Mouse (Mus musculus): Measurements from ENCODE around the gene Tcf15.
A peak's percentile ranks its signal among the peaks of the same experiment; 100 is the strongest.

The Tcf15 gene

GRCm38 (mm10) chr2:152174861-152175260 lies 31.5 kb downstream of the Tcf15 start:
- DNase-seq (ENCODE audit: extremely low spot score) = no peak

GRCm38 (mm10) chr2:152176659-152177058 lies 33.3 kb downstream of the Tcf15 start:
- DNase-seq (ENCODE audit: extremely low spot score) = no peak

- peak; percentile 31 for DNase-seq (ENCODE audit: extremely low spot score)
Measured at GRCm38 (mm10) chr2:152177162-152177805, 33.9 kb downstream of the Tcf15 start.

GRCm38 (mm10) chr2:152177806-152178170 lies 34.4 kb downstream of the Tcf15 start:
- DNase-seq (ENCODE audit: extremely low spot score) = no peak

DNA sequence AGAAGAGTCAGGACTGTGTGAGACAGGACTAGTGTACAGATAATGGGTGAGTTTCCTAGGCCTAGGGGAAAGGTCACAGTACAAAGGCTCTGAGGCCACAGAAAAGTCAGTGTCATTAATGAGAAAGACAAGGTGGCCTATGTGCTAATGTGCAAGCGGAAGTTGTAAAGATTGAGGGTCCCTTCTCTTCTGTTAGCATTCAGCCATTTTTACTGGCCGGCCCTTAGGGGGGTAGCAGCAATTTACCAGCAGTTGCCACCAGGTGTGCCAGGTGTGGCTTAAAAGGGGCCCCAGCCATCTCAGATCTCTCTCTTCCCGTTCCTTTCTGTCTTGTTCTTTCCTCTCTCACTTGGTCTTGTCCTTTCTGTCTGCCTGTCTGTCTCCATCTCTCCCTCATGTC lies 35.0 kb downstream of the Tcf15 start:
- no peak for DNase-seq (ENCODE audit: extremely low spot score)

DNA sequence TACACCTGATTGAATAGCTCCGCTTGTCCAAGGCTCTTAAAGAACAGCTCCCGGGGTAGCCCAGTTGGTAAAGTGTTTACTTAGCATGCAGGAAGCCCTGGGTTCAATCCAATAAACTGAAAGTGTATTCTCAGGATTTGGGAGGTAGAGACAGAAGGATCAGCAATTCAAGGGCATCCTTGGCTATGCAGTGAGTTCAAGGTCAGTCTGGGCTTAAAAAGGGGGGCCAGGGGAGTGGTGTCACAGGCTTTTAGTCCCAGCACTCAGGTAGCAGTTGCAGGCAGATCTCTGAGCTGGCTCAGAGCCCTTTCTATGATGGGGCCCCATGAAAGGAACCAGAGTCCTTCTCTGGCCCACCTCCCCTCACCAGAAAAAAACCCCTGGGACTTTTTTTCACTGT lies 35.9 kb downstream of the Tcf15 start:
- DNase-seq (ENCODE audit: extremely low spot score) = no peak

GRCm38 (mm10) chr2:152180323-152180722 lies 37.0 kb downstream of the Tcf15 start:
- no peak for DNase-seq (ENCODE audit: extremely low spot score)

DNA sequence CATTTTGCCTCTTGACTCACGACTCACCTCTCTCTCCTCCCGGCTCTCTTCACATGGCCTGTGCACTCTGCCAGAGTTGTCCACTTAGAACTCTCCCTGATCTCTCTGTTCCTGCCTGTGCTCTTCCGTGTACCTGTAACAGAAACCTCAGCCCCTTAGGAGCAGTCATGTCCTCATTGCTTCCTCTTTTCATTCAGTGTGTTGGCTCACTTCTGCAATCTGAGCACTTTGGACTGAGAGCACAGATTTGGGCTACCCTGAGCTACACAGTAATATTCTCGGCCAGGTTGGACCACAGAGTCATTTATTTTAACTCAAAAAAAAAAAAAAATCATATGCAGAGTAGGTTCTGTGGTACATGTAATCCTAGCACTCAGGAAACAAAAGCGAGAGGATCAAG lies 43.8 kb downstream of the Tcf15 start:
- DNase-seq (ENCODE audit: extremely low spot score) = no peak

DNA sequence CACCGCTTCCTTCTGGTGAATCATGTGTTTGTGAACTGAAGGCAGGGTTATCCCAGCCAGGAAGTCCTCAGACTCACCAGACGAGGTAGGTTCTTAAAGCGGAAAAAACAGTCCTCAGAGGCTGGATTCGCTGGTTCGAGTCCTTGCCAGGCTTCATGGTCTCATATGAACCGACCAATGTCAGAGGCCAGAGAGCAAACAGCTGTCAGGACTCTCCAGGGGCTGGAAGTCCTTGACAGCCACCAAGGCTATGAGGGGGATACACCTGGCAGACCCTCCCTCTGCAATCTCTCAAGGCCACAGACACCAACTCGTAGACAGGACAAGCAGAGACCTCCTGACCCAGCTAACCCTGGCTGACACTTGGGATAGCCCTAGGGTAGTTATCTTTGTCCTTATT lies 45.9 kb downstream of the Tcf15 start:
- no peak for DNase-seq (ENCODE audit: extremely low spot score)

- DNase-seq (ENCODE audit: extremely low spot score) = no peak
Measured at GRCm38 (mm10) chr2:152189640-152190039, 46.3 kb downstream of the Tcf15 start.

GRCm38 (mm10) chr2:152190161-152190560 lies 46.8 kb downstream of the Tcf15 start:
- no peak for DNase-seq (ENCODE audit: extremely low spot score)

DNA sequence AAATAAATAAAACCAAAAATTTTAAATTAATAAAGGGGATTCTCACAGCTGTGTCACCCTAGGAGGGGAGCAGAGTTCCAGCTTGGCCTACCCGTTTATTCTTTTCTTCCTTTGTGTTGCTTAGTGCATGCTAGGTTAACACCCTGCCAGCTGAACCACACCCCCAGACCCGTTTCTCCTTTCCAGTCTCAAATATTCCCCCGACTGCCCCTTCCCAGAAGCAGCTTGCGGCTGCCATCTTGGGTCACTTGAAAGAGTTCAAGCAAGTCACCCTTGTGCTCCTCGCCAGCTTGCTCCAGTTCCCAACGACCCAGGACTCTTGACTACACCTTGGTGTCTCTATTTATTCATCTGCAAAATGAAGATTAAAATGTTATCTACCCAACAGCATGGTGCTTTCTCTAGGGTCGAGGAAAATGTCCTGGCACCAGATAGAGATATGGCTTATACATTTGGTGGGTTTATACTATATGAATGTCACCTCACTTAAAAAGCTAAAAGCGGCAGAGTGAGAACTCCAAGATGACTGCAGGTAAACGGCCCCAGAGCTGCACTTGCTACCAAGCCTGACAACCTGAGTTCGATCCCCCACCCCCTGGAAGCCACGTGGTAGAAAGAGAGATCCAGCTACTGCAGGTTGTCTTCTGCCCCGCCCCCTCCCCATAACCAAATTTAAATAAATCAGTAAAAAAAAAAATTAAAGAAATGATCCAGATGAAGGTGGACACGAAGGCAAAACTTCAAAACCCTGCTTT lies 49.4 kb downstream of the Tcf15 start:
- no peak for DNase-seq (ENCODE audit: extremely low spot score)

- no peak for DNase-seq (ENCODE audit: extremely low spot score)
Measured at GRCm38 (mm10) chr2:152193346-152193710, 50.0 kb downstream of the Tcf15 start.

DNA sequence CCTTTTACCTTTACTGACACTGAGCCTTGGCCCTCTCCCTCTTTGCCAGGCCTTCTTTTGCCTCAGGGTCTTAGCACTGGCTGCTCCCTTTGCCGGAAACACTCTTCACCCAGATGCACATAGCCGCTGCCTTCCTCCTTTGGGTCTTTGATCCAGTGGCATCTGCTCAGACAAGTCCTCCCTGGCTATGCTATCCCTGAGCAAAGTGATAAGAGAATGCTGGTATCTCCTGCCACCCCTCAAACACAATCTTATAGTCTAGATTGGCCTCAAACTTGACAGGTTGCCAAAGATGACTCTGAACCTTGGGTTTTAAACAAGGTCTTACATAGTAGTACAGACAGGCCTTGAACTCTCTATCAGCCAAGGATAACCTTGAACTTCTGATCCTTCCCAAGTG lies 51.2 kb downstream of the Tcf15 start:
- no peak for DNase-seq (ENCODE audit: extremely low spot score)

DNA sequence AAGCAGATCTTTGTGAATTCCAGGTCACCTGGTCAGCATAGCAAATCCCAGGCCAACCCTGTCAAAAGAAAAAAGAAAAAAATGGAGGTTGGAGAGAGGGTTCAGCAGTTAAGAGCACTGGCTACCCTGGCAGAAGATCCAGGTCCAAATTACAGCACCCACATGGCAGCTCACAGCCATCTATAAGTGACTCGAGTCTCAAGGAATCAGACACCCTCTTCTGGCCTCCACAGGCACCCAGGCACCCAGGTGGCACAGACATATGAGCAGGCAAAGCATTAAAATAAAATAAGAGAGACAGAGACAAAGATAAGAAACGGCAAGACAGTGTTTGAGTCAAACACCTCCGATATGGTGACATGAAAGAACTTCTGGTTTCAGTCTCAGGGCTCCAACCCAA lies 53.5 kb downstream of the Tcf15 start:
- no peak for DNase-seq (ENCODE audit: extremely low spot score)

GRCm38 (mm10) chr2:152197301-152197712 lies 53.9 kb downstream of the Tcf15 start:
- DNase-seq (ENCODE audit: extremely low spot score) = peak; percentile 83

All from embryo, embryonic 9.5 days (tissue).